Mouse (Mus musculus) thymus, adult 2 months (tissue): Measurements from ENCODE around the gene Ccdc188. TPM values are rescaled to one million over a fixed set of nuclear protein-coding genes. Genes with fewer than 3 reads are reported as not detected.

ENCODE experiments used
- DNase-seq: peaks from one replicate; pipeline ENCODE4 v3.0.0; 2021
- H3K27ac ChIP-seq: fragments of 200-500 bp; 2 replicates; pipeline ENCODE4 v1.5.1; 2012; ENCODE audit warnings: low read length, control low read depth; ENCODE audit not compliant: control insufficient read depth, insufficient read depth
- H3K27me3 ChIP-seq: fragments of 200-500 bp; 2 replicates; pipeline ENCODE4 v1.6.1; 2012; ENCODE audit warnings: mild to moderate bottlenecking, low read length, moderate library complexity, mixed read lengths; ENCODE audit not compliant: control insufficient read depth, insufficient read depth
- H3K36me3 ChIP-seq: fragments of 200-500 bp; 2 replicates; pipeline ENCODE4 v1.6.1; 2012; ENCODE audit warnings: mild to moderate bottlenecking, low read length, moderate library complexity; ENCODE audit not compliant: control insufficient read depth, insufficient read depth
- H3K4me1 ChIP-seq: fragments of 200-500 bp; replicated peaks from 2 replicates; pipeline ENCODE4 v1.6.1; 2012; ENCODE audit warnings: low read length; ENCODE audit not compliant: control insufficient read depth, insufficient read depth
- H3K4me3 ChIP-seq: fragments of 200-500 bp; 2 replicates; pipeline ENCODE4 v1.5.1; 2012; ENCODE audit warnings: mild to moderate bottlenecking, low read length, control low read depth, moderate library complexity; ENCODE audit not compliant: control insufficient read depth, insufficient read depth
- CTCF ChIP-seq: fragments of 200-500 bp; IDR thresholded peaks from 2 replicates; pipeline ENCODE4 v1.5.1; 2012; ENCODE audit warnings: mild to moderate bottlenecking, control low read depth, low read length, moderate library complexity, borderline replicate concordance; ENCODE audit not compliant: control insufficient read depth, poor library complexity, insufficient read depth; ENCODE audit errors: extremely low read depth
- POLR2A ChIP-seq: fragments of 200-500 bp; IDR thresholded peaks from 2 replicates; pipeline ENCODE4 v1.6.1; 2012; ENCODE audit warnings: mild to moderate bottlenecking, low read length, control low read depth, moderate library complexity; ENCODE audit not compliant: control insufficient read depth, poor library complexity, insufficient read depth; ENCODE audit errors: extremely low read depth
- WGBS: fragments of 180-500 bp; shearing (Covaris S2); methylation state at CpG from one replicate; pipeline ENCODE4 v1.1.7; 2018; 5-methylcytosine and 5-hydroxymethylcytosine counted together
- polyA plus RNA-seq: library from polyadenylated mRNA; depleted of rRNA; stranded (reverse); fragments of >200 nt; gene quantifications from 2 replicates; pipeline ENCODE4 v1.2.3, GENCODE M21; 2012; rRNA removed

Ccdc188 gene
- polyA plus RNA-seq, 1 experiment, result 0.08 TPM

- 91% methylated on average over 10 of the region's 10 CpGs for WGBS
- H3K27me3 ChIP-seq, result no peaks in the 10 kb centered on the region
- peaks cover 17% of the 10 kb centered on the region for H3K4me1 ChIP-seq
- peaks cover 45% of the 10 kb centered on the region for H3K36me3 ChIP-seq
- no peak for DNase-seq
- TF ChIP-seq CTCF (no peak), POLR2A (no peak)
- no peak overlapping the region for H3K27ac ChIP-seq
- H3K4me3 ChIP-seq, result no peak overlapping the region
Observed at GRCm38 (mm10) chr16:18250828-18251790, 33.4 kb downstream of the Ccdc188 start.

DNA sequence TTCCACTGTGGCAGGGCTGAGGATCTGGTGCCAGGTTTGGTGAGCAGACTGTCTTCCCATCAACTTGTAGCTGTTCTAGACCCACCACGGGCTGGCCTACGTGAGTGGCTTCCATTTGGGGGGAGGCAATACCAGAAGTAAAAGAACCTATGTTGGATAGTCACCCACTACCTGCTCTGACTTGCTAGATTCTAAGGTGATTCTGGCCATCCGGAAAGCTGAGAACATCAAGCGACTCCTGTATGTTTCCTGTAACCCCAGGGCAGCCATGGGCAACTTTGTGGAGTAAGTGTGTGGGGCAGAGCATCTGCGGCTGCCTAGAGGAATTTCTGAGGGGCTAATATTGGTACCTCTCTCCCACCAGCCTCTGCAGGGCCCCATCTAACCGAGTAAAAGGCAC lies 35.1 kb downstream of the Ccdc188 start:
- 86% methylated on average over 6 of the region's 6 CpGs for WGBS
- Histone ChIP-seq H3K4me3 (no peak overlapping the region), H3K36me3 (peaks cover 59% of the 10 kb centered on the region), H3K27me3 (no peaks in the 10 kb centered on the region), H3K27ac (no peak overlapping the region), H3K4me1 (peaks cover 15% of the 10 kb centered on the region)
- TF ChIP-seq CTCF (no peak), POLR2A (no peak)
- DNase-seq, result no peak

GRCm38 (mm10) chr16:18253866-18254265 lies 36.2 kb downstream of the Ccdc188 start:
- H3K27ac ChIP-seq, result no peak overlapping the region
- peaks cover 70% of the 10 kb centered on the region for H3K36me3 ChIP-seq
- no peaks in the 10 kb centered on the region for H3K27me3 ChIP-seq
- peaks cover 12% of the 10 kb centered on the region for H3K4me1 ChIP-seq
- TF ChIP-seq CTCF (no peak), POLR2A (no peak)
- no peak for DNase-seq
- no peak overlapping the region for H3K4me3 ChIP-seq
- WGBS, result 87% methylated on average over 1 of the region's 1 CpGs

DNA sequence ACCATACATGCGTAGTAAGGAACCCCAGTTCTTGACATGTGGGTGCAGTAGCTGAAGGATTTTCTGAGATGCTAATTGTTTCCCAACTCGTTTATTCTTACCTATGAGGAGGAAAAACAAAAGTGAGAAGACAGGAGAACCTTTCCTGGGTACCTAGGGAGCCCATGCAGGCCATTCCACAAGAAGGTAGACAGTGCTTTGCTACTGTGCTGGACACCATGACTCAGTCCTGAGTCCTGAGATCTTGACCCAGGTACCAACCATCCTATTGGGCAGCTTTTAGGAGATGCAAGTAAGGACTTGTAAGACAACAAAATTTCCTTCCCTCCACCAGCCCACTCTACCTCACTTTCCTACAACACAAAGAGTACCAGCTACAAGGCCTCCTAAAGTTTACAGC lies 40.5 kb downstream of the Ccdc188 start, which contains the start of gene Gm49776:
Gene Gm49776 (minus strand): TSS at position 101 of the 400 bp plus-strand sequence.
- WGBS, result 92% methylated on average over 2 of the region's 2 CpGs
- peaks cover 90% of the 10 kb centered on the region for H3K36me3 ChIP-seq
- no peak within 1 kb of the TSS for H3K4me3 ChIP-seq
- no peaks in the 10 kb centered on the region for H3K27me3 ChIP-seq
- TF ChIP-seq POLR2A (no peak), CTCF (no peak)
- no peak for DNase-seq
- H3K27ac ChIP-seq, result no peak within 1 kb of the TSS
- H3K4me1 ChIP-seq, result no peaks in the 10 kb centered on the region

DNA sequence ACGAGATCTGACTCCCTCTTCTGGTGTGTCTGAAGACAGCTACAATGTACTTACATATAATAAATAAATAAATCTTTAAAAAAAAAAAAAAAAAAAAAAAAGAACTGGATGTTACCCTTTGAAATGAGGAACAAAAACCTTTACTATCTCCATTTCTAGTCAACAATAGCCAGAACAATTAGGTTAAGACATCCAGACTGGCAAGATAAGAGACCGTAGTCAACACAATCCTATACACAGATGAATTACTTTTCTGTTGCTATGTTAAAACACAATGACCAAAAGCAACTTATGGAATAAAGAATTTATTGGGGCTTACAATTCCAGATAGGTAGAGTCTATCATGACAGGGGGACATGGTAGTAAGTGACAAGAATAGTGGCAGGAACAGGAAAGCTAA lies 47.3 kb downstream of the Ccdc188 start:
- WGBS, result 94% methylated on average over 2 of the region's 2 CpGs
- H3K36me3 ChIP-seq, result peaks cover 81% of the 10 kb centered on the region

DNA sequence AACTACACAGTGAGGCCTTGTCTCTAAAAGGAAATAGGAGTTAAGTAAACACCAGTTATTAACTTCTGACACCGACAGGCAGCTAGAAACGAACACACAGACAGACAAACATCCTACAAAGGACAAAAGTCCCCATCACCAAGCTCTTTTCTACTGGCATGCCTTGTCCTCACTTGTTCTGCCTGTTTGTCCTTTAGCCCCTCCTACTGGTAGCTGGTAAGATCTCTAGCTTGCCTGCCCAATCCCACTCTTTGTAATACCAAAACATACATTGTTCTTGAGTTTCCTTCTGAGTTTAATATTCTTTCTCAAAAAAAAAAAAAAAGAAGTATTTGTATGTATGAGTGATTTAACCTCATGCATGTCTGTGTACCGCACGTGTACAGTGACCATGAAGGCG lies 50.5 kb downstream of the Ccdc188 start:
- Histone ChIP-seq H3K27ac (no peak overlapping the region), H3K4me1 (no peaks in the 10 kb centered on the region), H3K27me3 (no peaks in the 10 kb centered on the region), H3K36me3 (peaks cover 82% of the 10 kb centered on the region), H3K4me3 (no peak overlapping the region)
- 94% methylated on average over 5 of the region's 5 CpGs for WGBS
- peak; percentile 27 for DNase-seq
- TF ChIP-seq POLR2A (no peak), CTCF (no peak)

More for the DNA sequence above, 47.3 kb downstream of the Ccdc188 start:
- DNase-seq, result no peak
- Histone ChIP-seq H3K27ac (no peak overlapping the region), H3K4me3 (no peak overlapping the region), H3K4me1 (no peaks in the 10 kb centered on the region), H3K27me3 (no peaks in the 10 kb centered on the region)
- TF ChIP-seq CTCF (no peak), POLR2A (no peak)

Other genes starting within 250 kb of the Ccdc188 start
- gene Vpreb2, start 237.5 kb upstream of the Ccdc188 start, polyA plus RNA-seq, result 0.49 TPM in 1 of 2 replicates, not detected in the other
- gene Dgcr6, start 165.0 kb upstream of the Ccdc188 start, polyA plus RNA-seq, result 110 and 117 TPM in 2 replicates
- 74.1 and 84.2 TPM in 2 replicates for gene Prodh, start 127.7 kb upstream of the Ccdc188 start, polyA plus RNA-seq
- gene Rtn4r, start 90.2 kb upstream of the Ccdc188 start, polyA plus RNA-seq, result 5.7 and 6.6 TPM in 2 replicates
- gene Zdhhc8, start 17.3 kb downstream of the Ccdc188 start, polyA plus RNA-seq, result 316 and 374 TPM in 2 replicates
- gene Trmt2a, start 30.8 kb downstream of the Ccdc188 start, polyA plus RNA-seq, result 96.3 and 98.4 TPM in 2 replicates
- 81.8 and 116 TPM in 2 replicates for gene Ranbp1, start 30.9 kb downstream of the Ccdc188 start, polyA plus RNA-seq
- not detected in 2 replicates for gene Gm49776, start 40.4 kb downstream of the Ccdc188 start, polyA plus RNA-seq
- gene Dgcr8, start 71.4 kb downstream of the Ccdc188 start, polyA plus RNA-seq, result 70.0 and 79.3 TPM in 2 replicates
- 53.7 and 67.3 TPM in 2 replicates for gene Tango2, start 130.2 kb downstream of the Ccdc188 start, polyA plus RNA-seq
- gene Arvcf, start 130.3 kb downstream of the Ccdc188 start, polyA plus RNA-seq, result 52.3 and 56.0 TPM in 2 replicates
- 10.6 and 10.7 TPM in 2 replicates for gene Txnrd2, start 208.5 kb downstream of the Ccdc188 start, polyA plus RNA-seq
- 104 and 108 TPM in 2 replicates for gene Comt, start 209.0 kb downstream of the Ccdc188 start, polyA plus RNA-seq